Mouse (Mus musculus) liver, embryonic 14.5 days (tissue): ENCODE data around the gene Syt6.

ENCODE experiments used
- CTCF ChIP-seq: IDR thresholded peaks from 2 replicates; pipeline ENCODE4 v1.5.1; 2016; ENCODE audit warnings: antibody characterized with exemption, low read depth, control low read depth
- EP300 ChIP-seq: IDR thresholded peaks from 2 replicates; pipeline ENCODE4 v1.6.1; 2016; ENCODE audit warnings: antibody characterized with exemption, low read depth

GRCm38 (mm10) chr3:103574566-103575155, 370 bp upstream of the Syt6 start:
- TF ChIP-seq CTCF (no peak), EP300 (no peak)
